Mouse (Mus musculus): ENCODE measurements around the gene Grin3b. TPM values are rescaled to one million over a fixed set of nuclear protein-coding genes. Genes with fewer than 3 reads are reported as not detected.

The Grin3b gene
- total RNA-seq, 2 experiments from 2014 or later, result 0.57 to 0.67 TPM

GRCm38 (mm10) chr10:80016931-80017330 lies 46.4 kb downstream of the Grin3b start:
- DNase-seq, result no peak

DNA sequence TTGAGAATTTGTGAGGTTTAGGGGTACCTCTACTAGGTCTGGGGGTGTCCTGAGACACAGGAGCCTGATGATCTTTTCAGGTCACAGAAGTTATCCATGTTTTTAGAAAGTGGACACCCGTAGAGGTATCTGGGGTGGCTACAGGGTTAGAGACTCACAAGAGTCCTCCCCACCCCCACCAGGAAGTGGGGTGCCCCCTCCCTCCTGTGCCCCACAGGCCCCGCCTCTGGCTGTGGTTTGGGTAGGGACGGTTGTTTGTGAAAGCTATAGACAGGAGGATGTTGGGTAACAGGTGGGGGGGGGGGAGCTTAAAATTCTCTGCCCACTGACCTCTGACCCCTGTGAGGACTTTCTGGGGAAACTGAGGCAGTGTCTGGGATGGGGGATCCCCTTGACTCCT lies 46.8 kb downstream of the Grin3b start:
- DNase-seq, result peak in 1 of 2 experiments; percentile 81

DNA sequence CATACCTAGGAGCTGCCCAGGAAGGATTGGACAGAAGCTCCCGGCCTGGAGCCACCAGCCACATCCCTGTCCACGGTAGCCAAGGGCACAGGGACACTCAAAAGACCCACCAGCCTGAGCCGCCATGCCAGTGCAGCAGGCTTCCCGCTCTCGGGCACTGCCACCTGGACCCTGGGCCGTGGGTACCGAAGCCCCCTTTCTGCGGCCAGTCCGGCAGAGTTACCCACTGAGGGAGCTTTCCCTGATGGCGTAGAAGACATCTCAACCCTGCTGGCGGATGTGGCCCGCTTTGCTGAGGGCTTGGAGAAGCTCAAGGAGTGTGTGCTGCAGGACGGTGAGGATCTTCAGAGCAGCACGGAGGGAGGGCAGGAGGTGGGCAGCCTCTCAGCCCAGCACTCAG lies 47.3 kb downstream of the Grin3b start:
- no peak for DNase-seq

DNA sequence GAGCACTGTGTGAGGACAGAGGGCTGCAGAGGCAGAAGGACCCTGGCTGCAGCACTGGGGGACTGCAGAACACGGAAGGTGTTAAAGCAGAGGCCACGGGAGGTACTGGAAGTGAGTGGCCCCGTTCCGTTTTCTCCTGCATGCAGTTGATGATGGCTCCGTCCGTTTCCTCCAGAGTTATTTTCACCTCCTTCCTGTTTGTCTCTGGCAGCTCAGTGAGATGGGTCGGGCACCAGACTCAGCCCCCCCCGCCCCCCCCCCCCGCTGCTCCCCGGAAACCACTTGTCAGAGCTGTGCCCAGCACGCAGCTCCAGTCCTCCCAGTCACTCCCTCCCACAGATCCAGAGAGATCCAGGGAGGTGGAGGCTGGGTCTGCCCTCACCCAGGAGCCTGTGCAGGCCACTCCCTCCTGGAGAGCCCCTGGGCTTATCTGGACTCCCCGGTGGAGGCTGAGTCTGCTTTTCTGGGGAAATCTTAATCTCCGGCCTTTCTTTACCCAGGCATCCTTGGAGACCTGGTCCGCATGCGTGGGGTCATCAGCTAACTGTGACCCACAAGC lies 48.3 kb downstream of the Grin3b start:
- peak in 1 of 2 experiments; percentile 78 for DNase-seq

GRCm38 (mm10) chr10:80019471-80020131 lies 49.1 kb downstream of the Grin3b start:
- DNase-seq, result peak in 1 of 2 experiments; percentile 63

DNA sequence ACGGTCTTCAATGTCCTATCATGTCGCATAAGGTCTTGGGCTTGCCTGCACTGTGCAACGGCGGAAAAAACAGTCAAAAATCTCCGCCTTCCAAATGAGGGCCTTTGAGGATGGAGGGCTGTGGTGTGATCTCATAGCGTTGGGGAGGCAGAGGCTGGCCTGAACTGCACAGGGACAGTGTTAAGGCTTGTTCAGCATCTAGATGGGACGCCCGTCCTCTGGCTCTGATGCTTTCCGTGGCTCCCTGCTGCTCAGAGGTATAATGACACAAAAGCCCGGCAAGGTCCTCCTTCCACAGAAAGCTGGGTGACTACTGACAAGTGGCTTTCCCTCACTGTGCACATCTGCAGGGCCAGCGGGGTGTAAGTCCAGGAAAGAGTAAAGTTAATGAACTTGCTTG lies 49.7 kb downstream of the Grin3b start:
- no peak for DNase-seq

GRCm38 (mm10) chr10:80020603-80021319 lies 50.2 kb downstream of the Grin3b start:
- no peak for DNase-seq

DNA sequence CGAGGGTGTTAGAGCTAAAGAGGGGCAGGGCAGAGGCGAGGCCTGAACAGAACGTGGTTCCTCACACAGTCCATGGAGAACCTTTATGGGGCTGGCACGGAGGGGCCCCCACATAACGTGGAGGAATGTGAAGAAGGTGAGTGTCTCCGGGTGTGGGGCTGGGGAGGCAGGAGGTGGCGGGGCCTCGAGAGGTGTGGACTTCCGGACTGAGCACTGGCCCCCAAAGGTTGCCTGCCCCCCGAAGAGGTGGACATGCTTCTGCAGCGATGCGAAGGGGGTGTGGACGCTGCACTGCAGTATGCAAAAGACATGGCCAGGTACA lies 50.8 kb downstream of the Grin3b start:
- DNase-seq, result no peak

GRCm38 (mm10) chr10:80022164-80022563 lies 51.6 kb downstream of the Grin3b start:
- no peak for DNase-seq

DNA sequence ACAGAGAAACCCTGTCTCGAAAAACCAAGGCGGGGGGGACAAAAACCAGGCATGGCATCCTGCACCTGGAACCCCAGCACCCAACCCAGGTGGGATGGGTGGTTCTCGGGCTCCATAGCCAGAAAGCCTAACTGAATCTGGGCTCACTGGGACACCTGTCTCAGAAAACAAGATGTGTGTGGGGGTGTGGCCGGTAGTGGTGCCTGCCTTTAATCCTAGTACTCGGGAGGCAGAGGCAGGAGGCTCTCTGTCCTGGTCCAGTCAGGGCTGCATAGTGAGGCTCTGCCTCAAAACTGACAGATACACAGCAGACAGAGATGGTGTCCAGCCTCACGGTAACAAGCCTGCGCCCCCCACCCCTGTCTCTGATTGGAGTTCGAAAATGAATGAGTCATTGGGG lies 52.3 kb downstream of the Grin3b start:
- DNase-seq, result no peak

GRCm38 (mm10) chr10:80023758-80024157 lies 53.2 kb downstream of the Grin3b start:
- no peak for DNase-seq

- peak in 1 of 2 experiments; percentile 63 for DNase-seq
Observed at GRCm38 (mm10) chr10:80024229-80025043, 53.9 kb downstream of the Grin3b start.

- no peak for DNase-seq
Observed at GRCm38 (mm10) chr10:80025044-80025347, 54.5 kb downstream of the Grin3b start.

GRCm38 (mm10) chr10:80025463-80025862 lies 54.9 kb downstream of the Grin3b start:
- DNase-seq, result no peak

- DNase-seq, result no peak
Observed at GRCm38 (mm10) chr10:80025889-80026288, 55.4 kb downstream of the Grin3b start.

Other genes with a start within 250 kb of the Grin3b start
- 10 to 100 TPM; 46.3 to 49.5 TPM for gene Polrmt, start 224.1 kb upstream of the Grin3b start, total RNA-seq (2021)
- gene Fgf22, start 215.6 kb upstream of the Grin3b start, total RNA-seq (2021), result not detected
- 10 to 100 TPM; 22.0 to 23.1 TPM for gene Rnf126, start 203.8 kb upstream of the Grin3b start, total RNA-seq (2021)
- gene Fstl3, start 193.4 kb upstream of the Grin3b start, total RNA-seq (2021), result 1 to 10 TPM; 3.5 to 4.5 TPM
- not detected for gene Prss57, start 179.8 kb upstream of the Grin3b start, total RNA-seq (2021)
- gene Palm, start 177.1 kb upstream of the Grin3b start, total RNA-seq (2021), result 10 to 100 TPM; 44.3 to 45.7 TPM
- under 1 TPM; 0.42 to 0.67 TPM for gene Misp, start 149.7 kb upstream of the Grin3b start, total RNA-seq (2021)
- gene Ptbp1, start 116.3 kb upstream of the Grin3b start, total RNA-seq (2021), result 10 to 100 TPM; 35.8 to 39.9 TPM
- gene Prtn3, start 96.2 kb upstream of the Grin3b start, total RNA-seq (2021), result not detected
- under 1 TPM; 0.12 to 0.18 TPM for gene Plppr3, start 96.1 kb upstream of the Grin3b start, total RNA-seq (2021)
- not detected for gene Elane, start 84.5 kb upstream of the Grin3b start, total RNA-seq (2021)
- 100 to 1,000 TPM in 1 of 2 experiments, 10 to 100 TPM in 1; 49.7 to 435 TPM for gene Cfd, start 79.9 kb upstream of the Grin3b start, total RNA-seq (2021)
- gene Med16, start 61.8 kb upstream of the Grin3b start, total RNA-seq (2021), result 10 to 100 TPM; 50.4 to 56.7 TPM
- gene Gm26602, start 59.9 kb upstream of the Grin3b start, total RNA-seq (2021), result not detected
- under 1 TPM; 0.17 to 0.46 TPM for gene Kiss1r, start 53.7 kb upstream of the Grin3b start, total RNA-seq (2021)
- gene R3hdm4, start 49.5 kb upstream of the Grin3b start, total RNA-seq (2021), result 10 to 100 TPM; 75.3 to 78.2 TPM
- gene Arid3a, start 43.7 kb upstream of the Grin3b start, total RNA-seq (2021), result 1 to 10 TPM; 1.0 to 1.1 TPM
- 10 to 100 TPM; 33.1 to 33.6 TPM for gene Wdr18, start 10.6 kb upstream of the Grin3b start, total RNA-seq (2021)
- gene Tmem259, start 13.6 kb downstream of the Grin3b start, total RNA-seq (2021), result 100 to 1,000 TPM; 120 TPM
- gene Cnn2, start 17.9 kb downstream of the Grin3b start, total RNA-seq (2021), result 10 to 100 TPM; 28.3 to 32.6 TPM
- gene Abca7, start 25.8 kb downstream of the Grin3b start, total RNA-seq (2021), result 1 to 10 TPM; 6.5 to 7.6 TPM
- 1 to 10 TPM; 3.1 to 8.7 TPM for gene Arhgap45, start 45.9 kb downstream of the Grin3b start, total RNA-seq (2021)
- gene Polr2e, start 69.1 kb downstream of the Grin3b start, total RNA-seq (2021), result 10 to 100 TPM; 92.9 to 97.6 TPM
- gene Gpx4, start 76.5 kb downstream of the Grin3b start, total RNA-seq (2021), result 1,000 to 10,000 TPM in 1 of 2 experiments, 100 to 1,000 TPM in 1; 983 to 1,022 TPM
- 10 to 100 TPM in 1 of 2 experiments, 1 to 10 TPM in 1; 9.0 to 10.1 TPM for gene Sbno2, start 134.9 kb downstream of the Grin3b start, total RNA-seq (2021)
- 100 to 1,000 TPM; 127 to 149 TPM for gene Stk11, start 145.1 kb downstream of the Grin3b start, total RNA-seq (2021)
- 1,000 to 10,000 TPM; 1,096 to 1,108 TPM for gene Atp5d, start 167.9 kb downstream of the Grin3b start, total RNA-seq (2021)
- 1 to 10 TPM; 2.7 to 3.1 TPM for gene Cbarp, start 170.1 kb downstream of the Grin3b start, total RNA-seq (2021)
- gene Midn, start 177.6 kb downstream of the Grin3b start, total RNA-seq (2021), result 100 to 1,000 TPM; 117 to 125 TPM
- gene Cirbp, start 195.3 kb downstream of the Grin3b start, total RNA-seq (2021), result 10 to 100 TPM; 46.3 to 54.9 TPM
- gene 1600002K03Rik, start 202.2 kb downstream of the Grin3b start, total RNA-seq (2021), result 1 to 10 TPM; 4.2 to 5.7 TPM
- 1 to 10 TPM in 1 of 2 experiments, under 1 TPM in 1; 0.98 to 1.3 TPM for gene Efna2, start 208.8 kb downstream of the Grin3b start, total RNA-seq (2021)